Mouse (Mus musculus) kidney, postnatal 0 days (tissue): Measurements from ENCODE around the gene Vps36. TPM values are rescaled to one million over a fixed set of nuclear protein-coding genes. Genes with fewer than 3 reads are reported as not detected.

Experiments
- ATAC-seq: fragments of 200-750 bp; cut with Nextera tagmentation; replicated peaks from 2 replicates; pipeline ENCODE4 v1.8.0; 2017; ENCODE audit warnings: low read depth, moderate number of reproducible peaks, moderate TSS enrichment, moderate library complexity; ENCODE audit not compliant: low FRiP score
- DNase-seq: peaks from one replicate; pipeline ENCODE4 v3.0.0-alpha.2; 2016; ENCODE audit warnings: low spot score
- H3K27ac ChIP-seq: fragments of 300-500 bp; sonication (generic); 2 replicates; pipeline ENCODE4 v1.5.1; 2014; ENCODE audit warnings: mild to moderate bottlenecking
- H3K27me3 ChIP-seq: fragments of 300-500 bp; sonication (generic); 2 replicates; pipeline ENCODE4 v1.6.1; 2014; ENCODE audit warnings: low read length, mixed read lengths; ENCODE audit not compliant: insufficient read depth
- H3K36me3 ChIP-seq: fragments of 300-500 bp; sonication (generic); 2 replicates; pipeline ENCODE4 v1.6.1; 2014; ENCODE audit warnings: low read length, mixed read lengths; ENCODE audit not compliant: insufficient read depth
- H3K4me1 ChIP-seq: fragments of 300-500 bp; sonication (generic); replicated peaks from 2 replicates; pipeline ENCODE4 v1.6.1; 2014; ENCODE audit warnings: antibody characterized with exemption, low read length, mixed read lengths; ENCODE audit not compliant: insufficient read depth
- H3K4me2 ChIP-seq: fragments of 300-500 bp; sonication (generic); 2 replicates; pipeline ENCODE4 v1.6.1; 2014; ENCODE audit warnings: mild to moderate bottlenecking, low read length, moderate library complexity, mixed read lengths
- H3K4me3 ChIP-seq: fragments of 300-500 bp; sonication (generic); replicated peaks from 2 replicates; pipeline ENCODE4 v1.5.1; 2014; ENCODE audit warnings: low read depth, low read length
- H3K9ac ChIP-seq: fragments of 300-500 bp; sonication (generic); 2 replicates; pipeline ENCODE4 v1.6.1; 2014; ENCODE audit warnings: low read depth, low read length
- H3K9me3 ChIP-seq: fragments of 300-500 bp; sonication (generic); replicated peaks from 2 replicates; pipeline ENCODE4 v1.6.1; 2016; ENCODE audit warnings: low read length, inconsistent platforms, mixed read lengths
- CTCF ChIP-seq: IDR thresholded peaks from 2 replicates; pipeline ENCODE4 v1.5.1; 2016; ENCODE audit warnings: antibody characterized with exemption, low read depth, mild to moderate bottlenecking, moderate library complexity
- WGBS: fragments of 180-500 bp; shearing (Covaris S2); extraction: QIAGEN DNeasy Blood & Tissue Kit; methylation state at CpG from one replicate; pipeline ENCODE4 v1.1.7; 2014; 5-methylcytosine and 5-hydroxymethylcytosine counted together
- polyA plus RNA-seq: library from polyadenylated mRNA; unstranded; fragments of >200 nt; fragmentation: Nextera tagmentation; extraction: Ambion mirVana; gene quantifications from 2 replicates; pipeline ENCODE4 v1.2.1, GENCODE M21; 2015

Vps36 gene
- polyA plus RNA-seq, 1 experiment from 2014 or later, result 30.3 TPM

DNA sequence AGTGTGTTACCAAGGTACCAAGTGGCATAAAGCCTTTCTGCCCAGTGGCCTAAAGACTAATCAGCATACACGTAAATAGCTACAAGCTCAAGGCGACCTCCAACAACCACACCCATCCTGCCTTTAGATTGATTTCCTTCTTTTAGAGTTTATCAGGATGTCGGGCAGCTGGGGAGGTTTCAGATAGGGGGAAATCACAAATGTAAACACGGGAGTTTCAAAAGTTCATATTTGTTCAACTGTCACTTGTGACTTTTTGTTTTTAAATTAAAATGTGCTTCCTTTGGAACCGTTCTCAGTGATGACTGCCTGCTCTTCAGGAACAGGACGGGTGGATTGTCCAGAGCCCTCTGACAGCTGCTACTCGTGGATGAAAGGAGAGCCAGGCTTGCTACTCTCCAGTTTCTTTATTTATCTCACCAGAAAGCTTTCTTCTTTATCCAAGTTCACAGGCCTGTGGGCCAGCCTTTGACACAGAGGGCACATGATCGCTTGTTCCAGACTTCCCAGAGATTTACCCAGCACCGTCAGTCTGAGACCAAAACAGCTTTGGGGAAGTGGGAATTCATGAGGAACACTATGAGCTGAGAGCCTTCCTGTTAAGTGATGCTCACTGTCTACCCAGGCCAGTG is 67.6 kb downstream of the Vps36 start:
- no peak overlapping the region for H3K4me3 ChIP-seq
- no peaks in the 10 kb centered on the region for H3K9me3 ChIP-seq
- no peaks in the 10 kb centered on the region for H3K36me3 ChIP-seq
- no peak overlapping the region for H3K27ac ChIP-seq
- H3K27me3 ChIP-seq, result no peaks in the 10 kb centered on the region
- ATAC-seq (no peak), DNase-seq (peak; percentile 42)
- no peak for TF ChIP-seq CTCF
- no peak overlapping the region for H3K4me2 ChIP-seq
- no peak overlapping the region for H3K9ac ChIP-seq
- no peaks in the 10 kb centered on the region for H3K4me1 ChIP-seq
- WGBS, result 38% methylated on average over 9 of the region's 9 CpGs

DNA sequence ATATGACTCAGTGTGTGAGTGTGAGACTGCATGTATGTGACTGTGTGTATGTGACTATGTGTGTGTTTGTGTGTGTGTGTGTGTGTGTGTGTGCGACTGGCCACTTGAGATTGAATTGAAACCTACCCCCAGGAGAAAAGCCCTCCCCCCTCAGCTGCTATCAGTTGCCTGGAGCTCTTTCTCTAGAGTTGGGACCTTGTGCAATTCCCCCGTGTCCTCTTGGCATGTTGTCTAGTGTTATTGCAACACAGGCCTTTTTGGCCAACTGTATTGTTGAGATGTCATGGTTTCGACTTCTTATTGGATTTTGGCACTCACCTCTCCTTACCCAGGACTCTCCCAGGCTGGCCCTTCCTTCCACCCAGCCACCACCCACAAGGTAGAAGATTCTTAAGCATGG is 69.7 kb downstream of the Vps36 start:
- ATAC-seq (no peak), DNase-seq (no peak)
- Histone ChIP-seq H3K4me2 (no peak overlapping the region), H3K9me3 (no peaks in the 10 kb centered on the region), H3K27ac (no peak overlapping the region), H3K36me3 (no peaks in the 10 kb centered on the region), H3K27me3 (no peaks in the 10 kb centered on the region), H3K9ac (no peak overlapping the region), H3K4me3 (no peak overlapping the region), H3K4me1 (no peaks in the 10 kb centered on the region)
- WGBS, result 87% methylated on average over 3 of the region's 3 CpGs
- TF ChIP-seq CTCF, result no peak

DNA sequence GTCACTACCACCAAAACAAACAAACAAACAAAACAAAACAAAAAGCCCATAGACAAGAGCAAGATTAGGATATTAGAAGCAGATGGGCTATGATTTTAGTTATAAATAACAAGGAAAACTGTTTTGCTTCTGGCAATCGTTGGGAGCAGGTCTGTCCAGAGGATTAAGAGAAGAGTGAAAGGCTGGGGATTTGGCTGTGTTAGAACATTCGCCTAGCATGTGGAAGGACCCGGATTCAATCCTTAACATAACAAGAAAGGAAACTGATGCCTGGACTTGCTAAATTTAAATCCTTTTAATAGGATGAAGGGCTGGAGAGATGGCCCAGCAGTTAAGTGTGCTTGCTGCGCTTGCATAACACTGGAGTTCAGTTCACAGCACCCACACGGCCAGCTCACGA is 71.7 kb downstream of the Vps36 start:
- DNase-seq (no peak), ATAC-seq (no peak)
- Histone ChIP-seq H3K4me2 (no peak overlapping the region), H3K9me3 (no peaks in the 10 kb centered on the region), H3K4me3 (no peak overlapping the region), H3K9ac (no peak overlapping the region), H3K36me3 (no peaks in the 10 kb centered on the region), H3K27ac (no peak overlapping the region), H3K4me1 (no peaks in the 10 kb centered on the region), H3K27me3 (no peaks in the 10 kb centered on the region)
- 75% methylated on average over 6 of the region's 6 CpGs for WGBS
- TF ChIP-seq CTCF, result no peak

DNA sequence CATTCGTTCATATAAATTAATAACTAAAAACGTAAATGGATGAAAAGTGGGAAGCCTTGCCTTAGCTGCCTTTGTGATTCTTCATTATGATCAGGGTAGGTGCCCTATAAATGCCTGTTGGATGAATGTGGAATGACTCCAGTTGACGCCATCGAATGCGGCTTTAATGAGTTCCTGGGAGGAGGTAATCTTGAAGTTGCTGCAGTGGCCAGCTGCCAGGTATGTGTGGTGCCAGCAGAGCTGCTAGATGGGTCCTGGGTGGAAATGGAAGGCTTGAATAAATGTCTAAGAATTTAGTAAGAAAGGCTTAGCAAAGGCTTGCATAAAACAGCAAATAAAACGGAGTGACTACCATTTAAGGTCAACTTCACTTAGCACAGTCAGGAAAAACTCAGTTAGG is 72.2 kb downstream of the Vps36 start:
- 82% methylated on average over 6 of the region's 6 CpGs for WGBS
- no peak overlapping the region for H3K4me2 ChIP-seq
- H3K9me3 ChIP-seq, result no peaks in the 10 kb centered on the region
- no peaks in the 10 kb centered on the region for H3K36me3 ChIP-seq
- H3K9ac ChIP-seq, result no peak overlapping the region
- H3K27ac ChIP-seq, result no peak overlapping the region
- ATAC-seq, result no peak
- DNase-seq, result no peak
- no peaks in the 10 kb centered on the region for H3K4me1 ChIP-seq
- H3K4me3 ChIP-seq, result no peak overlapping the region
- no peak for TF ChIP-seq CTCF
- no peaks in the 10 kb centered on the region for H3K27me3 ChIP-seq

DNA sequence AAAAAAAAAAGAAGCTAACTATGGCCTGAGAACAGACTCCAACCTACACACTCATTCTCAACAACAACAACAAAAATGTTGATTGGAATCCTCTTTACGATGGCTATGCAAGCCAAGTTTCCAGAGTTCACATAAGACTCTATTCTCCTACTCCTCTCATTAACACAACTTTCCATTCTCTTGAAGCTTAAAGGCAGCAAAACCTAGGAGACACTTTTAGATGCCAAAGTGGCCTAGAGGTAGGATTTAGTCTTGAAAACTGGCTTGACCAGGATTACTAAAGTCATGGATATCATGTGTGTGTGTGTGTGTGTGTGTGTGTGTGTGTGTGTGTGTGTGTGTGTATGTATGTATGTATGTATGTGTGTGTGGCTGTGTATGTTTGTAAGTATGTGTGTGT is 72.6 kb downstream of the Vps36 start:
- Histone ChIP-seq H3K9me3 (no peaks in the 10 kb centered on the region), H3K27ac (no peak overlapping the region), H3K4me2 (no peak overlapping the region), H3K27me3 (no peaks in the 10 kb centered on the region), H3K4me3 (no peak overlapping the region), H3K36me3 (no peaks in the 10 kb centered on the region), H3K4me1 (no peaks in the 10 kb centered on the region), H3K9ac (no peak overlapping the region)
- TF ChIP-seq CTCF, result no peak
- ATAC-seq (no peak), DNase-seq (no peak)
- 94% methylated on average over 1 of the region's 1 CpGs for WGBS

DNA sequence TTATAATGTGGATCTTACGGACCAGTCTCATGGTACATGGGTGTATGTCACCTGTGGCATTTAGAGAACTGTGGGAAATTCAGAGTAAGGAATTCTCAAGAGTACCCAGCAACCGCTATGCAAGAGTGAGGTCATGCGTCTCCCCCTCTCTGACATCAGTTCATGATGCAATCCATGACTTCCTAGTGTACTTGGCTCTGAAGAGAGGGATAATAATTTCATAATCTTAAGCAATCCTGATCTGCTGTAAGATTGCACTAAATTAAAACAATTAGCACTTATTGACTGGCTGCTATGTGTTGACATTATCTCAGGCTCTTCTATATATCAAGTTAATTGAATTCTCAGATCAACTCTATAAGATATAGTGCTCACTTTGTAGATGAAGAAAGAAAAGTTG is 74.2 kb downstream of the Vps36 start:
- Histone ChIP-seq H3K4me1 (no peaks in the 10 kb centered on the region), H3K27me3 (no peaks in the 10 kb centered on the region), H3K36me3 (no peaks in the 10 kb centered on the region), H3K4me2 (no peak overlapping the region), H3K9me3 (no peaks in the 10 kb centered on the region), H3K27ac (no peak overlapping the region), H3K9ac (no peak overlapping the region), H3K4me3 (no peak overlapping the region)
- no peak for DNase-seq
- 90% methylated on average over 3 of the region's 3 CpGs for WGBS
- TF ChIP-seq CTCF, result no peak
- ATAC-seq, result no peak

Other genes starting within 250 kb of the Vps36 start
- gene Defb13, start 246.0 kb upstream of the Vps36 start, polyA plus RNA-seq, result not detected in 2 replicates
- not detected in 2 replicates for gene Fam90a1a, start 234.1 kb upstream of the Vps36 start, polyA plus RNA-seq
- not detected in 2 replicates for gene Ccdc70, start 223.0 kb upstream of the Vps36 start, polyA plus RNA-seq
- 0.33 and 0.52 TPM in 2 replicates for gene Atp7b, start 132.5 kb upstream of the Vps36 start, polyA plus RNA-seq
- gene Alg11, start 132.1 kb upstream of the Vps36 start, polyA plus RNA-seq, result 23.5 and 24.4 TPM in 2 replicates
- 0.47 and 0.62 TPM in 2 replicates for gene Nek5, start 67.8 kb upstream of the Vps36 start, polyA plus RNA-seq
- 4.8 and 5.4 TPM in 2 replicates for gene Nek3, start 26.4 kb upstream of the Vps36 start, polyA plus RNA-seq
- 22.4 and 23.3 TPM in 2 replicates for gene Ckap2, start 7.0 kb upstream of the Vps36 start, polyA plus RNA-seq
- 10.1 and 11.2 TPM in 2 replicates for gene Thsd1, start 34.5 kb downstream of the Vps36 start, polyA plus RNA-seq
- not detected in 2 replicates for gene Tpte, start 90.6 kb downstream of the Vps36 start, polyA plus RNA-seq
- gene Slc25a15, start 205.8 kb downstream of the Vps36 start, polyA plus RNA-seq, result 23.8 and 27.3 TPM in 2 replicates
- gene Mrps31, start 218.6 kb downstream of the Vps36 start, polyA plus RNA-seq, result 48.4 and 49.4 TPM in 2 replicates